Mouse (Mus musculus): ENCODE data around the gene Rnasek. TPM values are rescaled to one million over a fixed set of nuclear protein-coding genes. Genes with fewer than 3 reads are reported as not detected.

Rnasek gene
- polyA plus RNA-seq, 1 experiment, result 88.5 TPM

- H3K27me3 ChIP-seq (ENCODE audit: control insufficient read depth, insufficient read depth, low read length, poor library complexity, severe bottlenecking), result no peaks in the 10 kb centered on the region; the same call in 1 of the 2 replicates
- no peaks in the 10 kb centered on the region for H3K9me3 ChIP-seq (replicated peaks; ENCODE audit: control insufficient read depth, insufficient read depth, low read length, poor library complexity, severe bottlenecking)
- H3K4me1 ChIP-seq (ENCODE audit: control insufficient read depth, insufficient read depth, low read length), result no peaks in the 10 kb centered on the region
- H3K9ac ChIP-seq (ENCODE audit: low read depth, poor library complexity, severe bottlenecking), result no peak overlapping the region
- H3K27ac ChIP-seq (ENCODE audit: insufficient read depth, low read length), result no peak overlapping the region
- no peak overlapping the region for H3K4me3 ChIP-seq (ENCODE audit: low read depth, low read length)
- TF ChIP-seq EP300 (IDR thresholded peaks at IDR 0.05; ENCODE audit: insufficient read depth, low read depth, low read length), result no peak
- no peak for TF ChIP-seq CTCF (IDR thresholded peaks at IDR 0.05; ENCODE audit: low read depth, low read length)
- no peak for TF ChIP-seq POLR2A (IDR thresholded peaks at IDR 0.05; ENCODE audit: insufficient read depth, low read length)
- no peaks in the 10 kb centered on the region for H3K36me3 ChIP-seq (ENCODE audit: control insufficient read depth, insufficient read depth, low read length, poor library complexity, severe bottlenecking)
Observed at GRCm38 (mm10) chr11:70259035-70259434, 19.4 kb upstream of the Rnasek start.

- no peak within 1 kb of the TSS for H3K27ac ChIP-seq (ENCODE audit: insufficient read depth, low read length)
- TF ChIP-seq CTCF (IDR thresholded peaks at IDR 0.05; ENCODE audit: low read depth, low read length) (peak; percentile 20), EP300 (IDR thresholded peaks at IDR 0.05; ENCODE audit: insufficient read depth, low read depth, low read length) (0 out of 2 replicates have a peak, but pooled peaks have one; percentile 19), POLR2A (IDR thresholded peaks at IDR 0.05; ENCODE audit: insufficient read depth, low read length) (no peak)
- 0 out of 2 replicates have a peak within 1 kb of the TSS, but pooled peaks have one; percentile 17 for H3K9ac ChIP-seq (ENCODE audit: low read depth, poor library complexity, severe bottlenecking)
- H3K4me3 ChIP-seq (ENCODE audit: low read depth, low read length), result peak within 1 kb of the TSS; percentile 35
- H3K9me3 ChIP-seq (replicated peaks; ENCODE audit: control insufficient read depth, insufficient read depth, low read length, poor library complexity, severe bottlenecking), result no peaks in the 10 kb centered on the region
- H3K36me3 ChIP-seq (ENCODE audit: control insufficient read depth, insufficient read depth, low read length, poor library complexity, severe bottlenecking), result no peaks in the 10 kb centered on the region
- H3K27me3 ChIP-seq (ENCODE audit: control insufficient read depth, insufficient read depth, low read length, poor library complexity, severe bottlenecking), result peaks cover 5% of the 10 kb centered on the region
- no peaks in the 10 kb centered on the region for H3K4me1 ChIP-seq (ENCODE audit: control insufficient read depth, insufficient read depth, low read length)
Observed at GRCm38 (mm10) chr11:70254931-70255531, 15.4 kb upstream of the Rnasek start, which contains the start of gene Alox12. TSS of gene Alox12 (minus strand) at chr11:70255353.

- Histone ChIP-seq H3K9ac (ENCODE audit: low read depth, poor library complexity, severe bottlenecking) (no peak overlapping the region), H3K27ac (ENCODE audit: insufficient read depth, low read length) (no peak overlapping the region), H3K4me3 (ENCODE audit: low read depth, low read length) (peak overlapping the region; percentile 35), H3K27me3 (ENCODE audit: control insufficient read depth, insufficient read depth, low read length, poor library complexity, severe bottlenecking) (peaks cover 5% of the 10 kb centered on the region), H3K36me3 (ENCODE audit: control insufficient read depth, insufficient read depth, low read length, poor library complexity, severe bottlenecking) (no peaks in the 10 kb centered on the region), H3K9me3 (replicated peaks; ENCODE audit: control insufficient read depth, insufficient read depth, low read length, poor library complexity, severe bottlenecking) (no peaks in the 10 kb centered on the region), H3K4me1 (ENCODE audit: control insufficient read depth, insufficient read depth, low read length) (no peaks in the 10 kb centered on the region)
- TF ChIP-seq POLR2A (IDR thresholded peaks at IDR 0.05; ENCODE audit: insufficient read depth, low read length) (no peak), CTCF (IDR thresholded peaks at IDR 0.05; ENCODE audit: low read depth, low read length) (no peak)
Observed at GRCm38 (mm10) chr11:70254337-70254736, 14.7 kb upstream of the Rnasek start.

- no peak overlapping the region for H3K27ac ChIP-seq (ENCODE audit: insufficient read depth, low read length)
- no peak overlapping the region for H3K4me3 ChIP-seq (ENCODE audit: low read depth, low read length)
- no peak overlapping the region for H3K9ac ChIP-seq (ENCODE audit: low read depth, poor library complexity, severe bottlenecking)
- no peaks in the 10 kb centered on the region for H3K9me3 ChIP-seq (replicated peaks; ENCODE audit: control insufficient read depth, insufficient read depth, low read length, poor library complexity, severe bottlenecking)
- TF ChIP-seq EP300 (IDR thresholded peaks at IDR 0.05; ENCODE audit: insufficient read depth, low read depth, low read length) (no peak), POLR2A (IDR thresholded peaks at IDR 0.05; ENCODE audit: insufficient read depth, low read length) (no peak), CTCF (IDR thresholded peaks at IDR 0.05; ENCODE audit: low read depth, low read length) (no peak)
- no peaks in the 10 kb centered on the region for H3K4me1 ChIP-seq (ENCODE audit: control insufficient read depth, insufficient read depth, low read length)
- peaks cover 5% of the 10 kb centered on the region for H3K27me3 ChIP-seq (ENCODE audit: control insufficient read depth, insufficient read depth, low read length, poor library complexity, severe bottlenecking)
- H3K36me3 ChIP-seq (ENCODE audit: control insufficient read depth, insufficient read depth, low read length, poor library complexity, severe bottlenecking), result no peaks in the 10 kb centered on the region
Observed at GRCm38 (mm10) chr11:70251853-70252252, 12.2 kb upstream of the Rnasek start.

GRCm38 (mm10) chr11:70250150-70250549 is 10.5 kb upstream of the Rnasek start:
- Histone ChIP-seq H3K4me1 (ENCODE audit: control insufficient read depth, insufficient read depth, low read length) (no peaks in the 10 kb centered on the region), H3K27ac (ENCODE audit: insufficient read depth, low read length) (no peak overlapping the region), H3K9ac (ENCODE audit: low read depth, poor library complexity, severe bottlenecking) (no peak overlapping the region), H3K27me3 (ENCODE audit: control insufficient read depth, insufficient read depth, low read length, poor library complexity, severe bottlenecking) (peaks cover 5% of the 10 kb centered on the region), H3K4me3 (ENCODE audit: low read depth, low read length) (no peak overlapping the region), H3K36me3 (ENCODE audit: control insufficient read depth, insufficient read depth, low read length, poor library complexity, severe bottlenecking) (no peaks in the 10 kb centered on the region), H3K9me3 (replicated peaks; ENCODE audit: control insufficient read depth, insufficient read depth, low read length, poor library complexity, severe bottlenecking) (no peaks in the 10 kb centered on the region)
- TF ChIP-seq EP300 (IDR thresholded peaks at IDR 0.05; ENCODE audit: insufficient read depth, low read depth, low read length) (no peak), CTCF (IDR thresholded peaks at IDR 0.05; ENCODE audit: low read depth, low read length) (no peak), POLR2A (IDR thresholded peaks at IDR 0.05; ENCODE audit: insufficient read depth, low read length) (no peak)

- no peak overlapping the region for H3K9ac ChIP-seq (ENCODE audit: low read depth, poor library complexity, severe bottlenecking)
- H3K4me1 ChIP-seq (ENCODE audit: control insufficient read depth, insufficient read depth, low read length), result no peaks in the 10 kb centered on the region
Observed at GRCm38 (mm10) chr11:70247136-70247845, 7.6 kb upstream of the Rnasek start.

More at GRCm38 (mm10) chr11:70247136-70247845, 7.6 kb upstream of the Rnasek start:
- Histone ChIP-seq H3K27me3 (ENCODE audit: control insufficient read depth, insufficient read depth, low read length, poor library complexity, severe bottlenecking) (no peaks in the 10 kb centered on the region), H3K4me3 (ENCODE audit: low read depth, low read length) (no peak overlapping the region), H3K36me3 (ENCODE audit: control insufficient read depth, insufficient read depth, low read length, poor library complexity, severe bottlenecking) (no peaks in the 10 kb centered on the region), H3K27ac (ENCODE audit: insufficient read depth, low read length) (no peak overlapping the region), H3K9me3 (replicated peaks; ENCODE audit: control insufficient read depth, insufficient read depth, low read length, poor library complexity, severe bottlenecking) (no peaks in the 10 kb centered on the region)
- TF ChIP-seq CTCF (IDR thresholded peaks at IDR 0.05; ENCODE audit: low read depth, low read length) (peak; percentile 6), POLR2A (IDR thresholded peaks at IDR 0.05; ENCODE audit: insufficient read depth, low read length) (no peak), EP300 (IDR thresholded peaks at IDR 0.05; ENCODE audit: insufficient read depth, low read depth, low read length) (no peak)
